Mouse (Mus musculus) kidney, adult 2 months (tissue): ENCODE data around the gene Zdhhc1.

Source experiments
- CTCF ChIP-seq: fragments of 200-500 bp; conservative IDR thresholded peaks from 2 replicates; pipeline ENCODE4 v1.5.1; 2011; ENCODE audit warnings: low read depth, mild to moderate bottlenecking, control low read depth, low read length, moderate library complexity, mixed read lengths; ENCODE audit not compliant: insufficient read depth, insufficient read length
- POLR2A ChIP-seq: fragments of 200-500 bp; IDR thresholded peaks from one replicate; pipeline ENCODE4 v1.6.1; 2011; ENCODE audit warnings: low read depth, low read length, control low read depth

DNA sequence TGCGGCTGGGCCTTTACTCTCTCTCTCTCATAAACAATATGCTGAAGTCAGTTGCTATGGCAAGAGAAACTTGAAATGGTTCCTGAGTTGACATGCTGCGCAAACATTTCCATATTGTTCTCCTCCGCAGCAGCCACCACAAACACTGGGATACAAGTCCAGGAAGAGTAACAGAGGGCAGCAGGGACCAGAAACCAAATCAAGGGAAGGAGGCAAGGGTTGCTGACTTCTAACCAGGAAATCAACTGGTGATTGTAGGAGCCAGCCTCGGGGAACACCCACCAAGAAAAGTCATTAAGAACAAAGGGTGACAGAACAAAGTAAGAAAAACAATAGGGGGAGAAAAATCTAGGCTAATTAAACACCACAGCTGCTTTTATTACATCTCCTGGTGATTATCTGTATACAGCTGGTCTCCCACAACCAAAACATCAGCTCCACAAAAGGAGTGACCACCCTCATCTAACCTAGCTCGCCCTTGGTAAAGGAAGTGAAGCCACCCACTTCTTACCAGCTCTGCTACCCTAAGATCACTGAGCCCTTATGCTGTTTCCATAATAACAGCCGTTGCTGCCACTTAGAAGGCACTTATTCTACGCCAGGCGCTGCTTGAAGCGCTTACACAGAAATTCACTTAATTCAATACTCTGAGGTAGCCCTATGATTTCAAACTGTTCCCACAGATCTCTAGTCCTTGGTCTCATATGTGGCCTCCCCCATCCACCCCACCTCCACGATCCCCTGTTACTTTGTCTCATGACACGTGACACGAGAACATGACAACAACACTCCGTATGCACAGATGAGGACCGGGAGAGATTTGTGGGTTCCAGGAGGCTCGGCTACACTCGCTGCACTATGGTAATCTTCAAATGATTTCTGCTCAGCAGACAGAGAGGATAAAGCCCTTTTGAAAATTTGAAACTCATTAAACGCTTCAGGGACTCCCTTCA lies 1.1 kb downstream of the Zdhhc1 start:
- no peak for TF ChIP-seq CTCF
- TF ChIP-seq POLR2A: no peak
